Mouse (Mus musculus): ENCODE results near the gene Heatr6.

Heatr6 gene

GRCm38 (mm10) chr11:83828553-83829142, 75.2 kb downstream of the Heatr6 start:
- in situ Hi-C loops (cut with MboI; ENCODE audit: low pct_unique_long_range_greater_than_20kb in 1 of 2, low sequenced_read_pairs in 2 of 2, unreplicated experiment in 1 of 2): no loop called here

GRCm38 (mm10) chr11:83832389-83832788, 78.9 kb downstream of the Heatr6 start:
- in situ Hi-C loops (cut with MboI; ENCODE audit: low pct_unique_long_range_greater_than_20kb in 1 of 2, low sequenced_read_pairs in 2 of 2, unreplicated experiment in 1 of 2): no loop called here

All from mouse embryonic stem cell (cell line).